Mouse (Mus musculus) right cerebral cortex, adult 2 months (tissue): ENCODE results near the gene Hrh1.

Experiments used
- DNase-seq, 2 experiments: peaks; one replicate each; pipeline ENCODE4 v3.0.0; 2021 to 2022; ENCODE audit warnings: low spot score in 2 of 2

Gene Hrh1

GRCm38 (mm10) chr6:114406634-114407033 is 8.9 kb downstream of the Hrh1 start:
- DNase-seq: no peak

GRCm38 (mm10) chr6:114407049-114407448 is 9.3 kb downstream of the Hrh1 start:
- DNase-seq: no peak

- no peak for DNase-seq
Measured at GRCm38 (mm10) chr6:114408278-114408677, 10.5 kb downstream of the Hrh1 start.

- no peak for DNase-seq
Measured at GRCm38 (mm10) chr6:114411913-114412312, 14.2 kb downstream of the Hrh1 start.

GRCm38 (mm10) chr6:114414510-114414909 is 16.8 kb downstream of the Hrh1 start:
- DNase-seq: peak in 1 of 2 experiments; percentile 63

- DNase-seq: no peak
Measured at GRCm38 (mm10) chr6:114418037-114418436, 20.3 kb downstream of the Hrh1 start.

GRCm38 (mm10) chr6:114421061-114421460 is 23.3 kb downstream of the Hrh1 start:
- no peak for DNase-seq

GRCm38 (mm10) chr6:114423051-114423676 is 25.4 kb downstream of the Hrh1 start:
- DNase-seq: no peak

- peak in 1 of 2 experiments; percentile 33 for DNase-seq
Measured at GRCm38 (mm10) chr6:114425343-114425742, 27.6 kb downstream of the Hrh1 start.

- no peak for DNase-seq
Measured at GRCm38 (mm10) chr6:114427641-114428040, 29.9 kb downstream of the Hrh1 start.

GRCm38 (mm10) chr6:114428831-114429230 is 31.1 kb downstream of the Hrh1 start:
- DNase-seq: no peak

- no peak for DNase-seq
Measured at GRCm38 (mm10) chr6:114432591-114432990, 34.9 kb downstream of the Hrh1 start.

GRCm38 (mm10) chr6:114434524-114434923 is 36.8 kb downstream of the Hrh1 start:
- no peak for DNase-seq

GRCm38 (mm10) chr6:114440302-114440701 is 42.6 kb downstream of the Hrh1 start:
- DNase-seq: no peak

- no peak for DNase-seq
Measured at GRCm38 (mm10) chr6:114440788-114441453, 43.2 kb downstream of the Hrh1 start.

- no peak for DNase-seq
Measured at GRCm38 (mm10) chr6:114444247-114444844, 46.6 kb downstream of the Hrh1 start.

GRCm38 (mm10) chr6:114444976-114445375 is 47.2 kb downstream of the Hrh1 start:
- DNase-seq: no peak

GRCm38 (mm10) chr6:114448888-114449287 is 51.2 kb downstream of the Hrh1 start:
- peak; percentile 79 to 81 for DNase-seq

- no peak for DNase-seq
Measured at GRCm38 (mm10) chr6:114455267-114455666, 57.5 kb downstream of the Hrh1 start.

- no peak for DNase-seq
Measured at GRCm38 (mm10) chr6:114456255-114457042, 58.7 kb downstream of the Hrh1 start.

- no peak for DNase-seq
Measured at GRCm38 (mm10) chr6:114457299-114457698, 59.6 kb downstream of the Hrh1 start.

- DNase-seq: peak in 1 of 2 experiments; percentile 38
Measured at GRCm38 (mm10) chr6:114458191-114458590, 60.5 kb downstream of the Hrh1 start.
